Mouse (Mus musculus) brain, embryonic 14.5 days (tissue): ENCODE results near the gene Exog.

Experiments
- CTCF ChIP-seq: fragments of 200-500 bp; IDR thresholded peaks from 2 replicates; pipeline ENCODE4 v1.5.1; 2012; ENCODE audit warnings: inconsistent platforms, mild to moderate bottlenecking, moderate library complexity, borderline replicate concordance; ENCODE audit not compliant: insufficient read depth, insufficient read length; ENCODE audit errors: extremely low read depth
- POLR2A ChIP-seq: fragments of 200-500 bp; IDR thresholded peaks from 2 replicates; pipeline ENCODE4 v1.6.1; 2012; ENCODE audit warnings: mild to moderate bottlenecking, inconsistent platforms, borderline replicate concordance; ENCODE audit not compliant: poor library complexity, insufficient read depth, insufficient read length, severe bottlenecking; ENCODE audit errors: extremely low read depth

DNA sequence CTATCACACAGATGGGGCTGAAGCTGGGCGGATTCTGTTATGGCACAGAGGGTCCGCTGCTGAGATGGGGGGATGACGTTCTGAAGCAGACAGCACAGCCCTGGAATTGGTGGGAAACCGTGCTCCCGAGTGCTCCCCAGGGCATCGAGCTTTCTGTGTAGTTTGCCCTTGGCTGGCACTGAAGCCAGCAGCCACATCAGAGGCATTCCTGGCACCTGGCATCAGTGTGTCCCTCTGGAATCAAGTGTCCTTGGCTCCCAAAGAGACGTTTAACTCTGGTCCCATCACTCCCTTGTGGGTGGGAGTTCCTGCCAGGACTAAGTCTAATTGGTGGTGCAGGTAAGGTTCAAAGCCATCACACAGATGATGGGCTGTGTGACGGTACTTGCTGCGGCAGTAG, 51.6 kb downstream of the Exog start:
- TF ChIP-seq CTCF: no peak
- TF ChIP-seq POLR2A: no peak
